Mouse (Mus musculus): ENCODE data around the gene Agpat2. TPM values are rescaled to one million over a fixed set of nuclear protein-coding genes. Genes with fewer than 3 reads are reported as not detected.

Gene Agpat2
- polyA plus RNA-seq, 1 experiment, result 31.3 TPM

DNA sequence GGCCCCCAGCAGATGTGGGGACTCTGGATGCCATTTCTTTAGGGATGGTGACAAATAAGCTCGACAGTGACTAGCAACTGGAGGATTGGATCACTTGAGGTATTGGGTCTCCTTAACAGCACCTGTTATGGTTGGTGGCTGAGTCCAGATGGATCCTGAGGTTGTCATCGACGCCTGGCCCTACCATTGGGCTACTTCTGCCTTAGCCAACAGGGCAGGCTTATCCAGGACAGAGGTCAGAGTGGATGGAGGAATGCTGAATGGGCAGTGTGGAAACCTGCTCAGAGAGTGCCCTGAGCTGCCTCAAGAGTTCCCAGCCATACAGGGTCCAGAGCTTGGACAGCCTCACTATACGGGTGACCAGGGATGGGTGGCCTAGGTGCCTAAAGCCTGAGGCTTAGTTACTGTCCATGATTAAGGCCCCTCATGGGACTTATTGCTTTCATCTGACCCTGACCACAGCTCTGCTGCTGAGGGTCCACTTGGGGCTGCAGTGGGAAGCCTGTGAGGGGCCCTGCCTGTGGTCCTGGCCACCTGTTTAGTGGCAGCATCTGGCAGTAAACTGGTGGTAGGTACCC lies 29.8 kb upstream of the Agpat2 start:
- peaks cover 20% of the 10 kb centered on the region for H3K79me2 ChIP-seq (ENCODE audit: control insufficient read depth, insufficient read depth)
- peaks cover 24% of the 10 kb centered on the region for H3K36me3 ChIP-seq (ENCODE audit: control insufficient read depth, insufficient read depth)
- no peaks in the 10 kb centered on the region for H3K27me3 ChIP-seq (ENCODE audit: control insufficient read depth, insufficient read depth, insufficient read length)
- H3K4me2 ChIP-seq (ENCODE audit: low read depth), result no peak overlapping the region
- no peak for TF ChIP-seq CEBPB (IDR thresholded peaks at IDR 0.05; ENCODE audit: insufficient read depth, poor library complexity, severe bottlenecking)
- peak; percentile 13 for TF ChIP-seq POLR2A (IDR thresholded peaks at IDR 0.05; ENCODE audit: insufficient read length, low read depth)
- peak; percentile 87 for TF ChIP-seq POLR2AphosphoS2 (IDR thresholded peaks at IDR 0.05; ENCODE audit: insufficient read length, low read depth)
- no peak overlapping the region for H3ac ChIP-seq (ENCODE audit: control insufficient read depth, insufficient read length)
- no peak overlapping the region for H3K4me3 ChIP-seq

DNA sequence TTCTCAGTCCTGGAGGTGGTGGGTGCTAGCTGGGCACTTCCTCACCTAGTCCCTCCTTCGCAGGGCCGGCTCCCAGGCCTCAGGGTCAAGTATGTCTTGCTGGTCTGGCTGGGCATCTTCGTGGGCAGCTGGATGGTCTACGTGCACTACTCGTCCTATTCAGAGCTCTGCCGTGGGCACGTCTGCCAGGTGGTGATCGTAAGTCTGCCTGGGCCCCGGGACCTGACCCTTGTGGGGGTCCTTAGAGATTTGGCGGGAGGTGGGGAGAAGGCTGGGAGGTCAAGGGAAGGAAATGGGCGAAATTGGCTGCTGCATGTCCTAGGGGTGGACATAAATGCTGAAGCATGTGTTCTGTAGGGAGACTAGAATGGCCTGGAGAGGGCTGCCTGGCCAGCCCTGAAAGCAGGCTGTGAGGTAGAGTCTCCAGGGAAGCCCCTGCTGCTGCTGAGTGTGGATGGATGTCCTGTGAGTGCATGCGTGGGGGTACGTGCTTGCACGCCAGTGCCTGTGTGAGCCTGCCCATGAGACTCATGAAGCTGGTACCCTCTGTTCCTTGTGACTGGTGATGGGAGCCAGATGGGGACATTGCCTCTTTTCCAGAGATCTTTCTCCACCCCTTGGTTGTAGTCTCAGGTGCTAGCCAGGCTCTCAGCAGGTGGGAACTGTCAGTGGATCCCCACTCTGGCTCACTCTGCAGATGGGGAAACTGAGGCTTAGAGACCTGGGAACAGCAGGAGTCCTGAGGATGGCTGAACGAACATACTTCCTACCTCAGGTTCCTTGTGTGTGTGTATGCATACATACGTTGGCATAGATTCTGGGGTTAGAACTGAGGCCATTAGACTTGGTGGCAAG lies 28.6 kb upstream of the Agpat2 start:
- Histone ChIP-seq H3K4me2 (ENCODE audit: low read depth) (no peak overlapping the region), H3K27me3 (ENCODE audit: control insufficient read depth, insufficient read depth, insufficient read length) (no peaks in the 10 kb centered on the region), H3K79me2 (ENCODE audit: control insufficient read depth, insufficient read depth) (peaks cover 7% of the 10 kb centered on the region), H3ac (ENCODE audit: control insufficient read depth, insufficient read length) (no peak overlapping the region), H3K4me3 (no peak overlapping the region), H3K36me3 (ENCODE audit: control insufficient read depth, insufficient read depth) (peaks cover 15% of the 10 kb centered on the region)
- TF ChIP-seq USF1 (IDR thresholded peaks at IDR 0.05; ENCODE audit: low read depth) (no peak), POLR2A (IDR thresholded peaks at IDR 0.05; ENCODE audit: insufficient read length, low read depth) (peak; percentile 22), REST (IDR thresholded peaks at IDR 0.05; ENCODE audit: insufficient read depth, insufficient read length) (no peak), TCF3 (IDR thresholded peaks at IDR 0.05; ENCODE audit: insufficient read length, low read depth) (no peak), POLR2AphosphoS2 (IDR thresholded peaks at IDR 0.05; ENCODE audit: insufficient read length, low read depth) (peak; percentile 92)

DNA sequence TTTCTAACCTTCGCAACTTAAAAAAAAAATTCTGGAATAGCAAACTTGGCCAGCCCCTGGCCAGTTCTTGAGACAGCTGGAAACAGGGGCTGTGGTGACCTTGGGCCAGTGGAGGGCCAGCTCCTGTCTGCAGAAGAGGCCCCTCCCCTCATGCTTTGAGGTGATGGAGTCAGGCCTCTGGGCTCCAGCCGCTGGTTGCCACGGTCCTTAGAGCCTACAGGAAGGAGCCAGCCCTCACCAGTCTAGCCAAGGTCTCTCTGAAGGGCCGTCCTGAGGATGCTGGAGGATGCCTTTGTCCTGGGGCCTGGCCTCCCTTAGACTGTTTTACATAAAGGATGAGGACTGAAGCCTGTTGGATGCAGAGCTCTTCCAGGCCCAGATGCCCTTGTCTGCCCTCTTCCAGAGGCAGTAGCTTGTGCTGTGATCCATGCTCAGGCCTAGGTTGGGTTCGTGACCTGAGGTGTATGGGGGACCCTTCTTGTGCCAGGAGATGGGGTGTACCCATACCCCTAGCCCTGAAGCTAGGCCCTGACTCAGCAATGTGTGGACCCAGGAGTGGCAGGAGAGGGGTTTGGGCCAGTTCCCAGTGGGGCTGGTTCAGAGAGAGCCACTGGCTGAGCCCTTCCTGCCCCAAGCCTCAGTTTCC lies 24.7 kb upstream of the Agpat2 start:
- Histone ChIP-seq H3K36me3 (ENCODE audit: control insufficient read depth, insufficient read depth) (no peaks in the 10 kb centered on the region), H3ac (ENCODE audit: control insufficient read depth, insufficient read length) (peak overlapping the region; percentile 55), H3K79me2 (ENCODE audit: control insufficient read depth, insufficient read depth) (no peaks in the 10 kb centered on the region), H3K4me2 (ENCODE audit: low read depth) (peak overlapping the region; percentile 75), H3K4me3 (no peak overlapping the region), H3K27me3 (ENCODE audit: control insufficient read depth, insufficient read depth, insufficient read length) (no peaks in the 10 kb centered on the region)
- no peak for TF ChIP-seq TCF12 (IDR thresholded peaks at IDR 0.05; ENCODE audit: insufficient read depth, poor library complexity, severe bottlenecking)
- TF ChIP-seq USF1 (IDR thresholded peaks at IDR 0.05; ENCODE audit: low read depth), result no peak
- TF ChIP-seq E2F4 (IDR thresholded peaks at IDR 0.05; ENCODE audit: insufficient read depth), result no peak
- TF ChIP-seq TCF3 (IDR thresholded peaks at IDR 0.05; ENCODE audit: insufficient read length, low read depth), result no peak
- TF ChIP-seq MYOG (IDR thresholded peaks at IDR 0.05; ENCODE audit: control insufficient read depth in 1 of 3, insufficient read depth in 1 of 3, insufficient read length in 2 of 3, low read depth in 2 of 3), result no peak
- TF ChIP-seq SRF (IDR thresholded peaks at IDR 0.05; ENCODE audit: control insufficient read depth, insufficient read length, low read depth), result no peak
- no peak for TF ChIP-seq REST (IDR thresholded peaks at IDR 0.05; ENCODE audit: insufficient read depth, insufficient read length)
- no peak for TF ChIP-seq CEBPB (IDR thresholded peaks at IDR 0.05; ENCODE audit: insufficient read depth, poor library complexity, severe bottlenecking)
- no peak for TF ChIP-seq MAX (IDR thresholded peaks at IDR 0.05; ENCODE audit: low read depth)
- TF ChIP-seq MYOD1 (IDR thresholded peaks at IDR 0.05; ENCODE audit: control insufficient read depth in 1 of 3, insufficient read length in 2 of 3, low read depth in 2 of 3), result no peak
- no peak for TF ChIP-seq POLR2A (IDR thresholded peaks at IDR 0.05; ENCODE audit: insufficient read length, low read depth)

DNA sequence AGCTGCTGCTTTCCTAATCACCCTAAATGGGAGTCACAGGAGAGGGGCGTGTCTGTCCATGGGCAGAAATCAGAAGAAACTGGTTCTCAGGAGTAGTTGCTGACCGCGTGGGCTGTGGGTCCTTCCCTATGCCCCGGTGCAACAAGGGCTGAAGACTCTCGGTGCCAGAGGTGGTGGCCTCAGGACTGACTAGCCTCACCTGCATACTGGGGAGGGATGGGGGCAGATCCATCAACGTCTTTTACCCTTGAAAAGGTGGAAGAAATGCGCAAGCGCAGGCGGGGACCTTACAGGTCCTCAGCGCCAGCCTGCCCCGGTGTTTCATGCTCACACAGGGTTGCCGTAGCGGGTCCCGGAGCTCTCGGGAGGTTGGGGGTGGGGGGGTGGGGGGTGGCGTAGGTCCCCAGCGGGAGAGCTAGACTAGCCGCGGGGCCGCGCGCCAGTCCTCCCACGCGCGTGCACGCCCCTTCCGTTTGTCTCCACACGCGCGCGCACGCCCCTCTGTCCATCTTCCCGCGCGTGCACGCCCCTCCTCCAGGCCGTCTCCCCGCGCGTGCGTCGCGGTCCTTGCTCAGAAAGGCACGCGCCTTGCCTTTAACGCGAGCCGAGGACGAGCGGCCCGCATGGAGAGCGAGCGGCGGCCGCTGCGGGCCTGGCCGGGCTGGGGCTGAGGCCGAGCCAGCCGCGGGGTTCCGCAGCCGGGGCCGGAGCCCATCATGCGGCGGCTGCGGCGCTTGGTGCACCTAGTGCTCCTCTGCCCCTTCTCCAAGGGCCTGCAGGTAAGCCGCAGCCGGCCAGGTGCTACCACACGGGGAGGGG lies 23.9 kb upstream of the Agpat2 start, which contains the start of gene Fam69b:
Gene Fam69b, plus strand, starts transcription at position 537 of the 819 bp plus-strand sequence.
- H3K4me2 ChIP-seq (ENCODE audit: low read depth), result peak within 1 kb of the TSS; percentile 75
- H3ac ChIP-seq (ENCODE audit: control insufficient read depth, insufficient read length), result peak within 1 kb of the TSS; percentile 55
- no peaks in the 10 kb centered on the region for H3K27me3 ChIP-seq (ENCODE audit: control insufficient read depth, insufficient read depth, insufficient read length)
- TF ChIP-seq MYOD1 (IDR thresholded peaks at IDR 0.05; ENCODE audit: control insufficient read depth in 1 of 3, insufficient read length in 2 of 3, low read depth in 2 of 3) (peak in 1 of 3 experiments; percentile 5), USF1 (IDR thresholded peaks at IDR 0.05; ENCODE audit: low read depth) (no peak), POLR2A (IDR thresholded peaks at IDR 0.05; ENCODE audit: insufficient read length, low read depth) (peak; percentile 23)
- H3K36me3 ChIP-seq (ENCODE audit: control insufficient read depth, insufficient read depth), result no peaks in the 10 kb centered on the region
- H3K4me3 ChIP-seq, result no peak within 1 kb of the TSS
- no peaks in the 10 kb centered on the region for H3K79me2 ChIP-seq (ENCODE audit: control insufficient read depth, insufficient read depth)

DNA sequence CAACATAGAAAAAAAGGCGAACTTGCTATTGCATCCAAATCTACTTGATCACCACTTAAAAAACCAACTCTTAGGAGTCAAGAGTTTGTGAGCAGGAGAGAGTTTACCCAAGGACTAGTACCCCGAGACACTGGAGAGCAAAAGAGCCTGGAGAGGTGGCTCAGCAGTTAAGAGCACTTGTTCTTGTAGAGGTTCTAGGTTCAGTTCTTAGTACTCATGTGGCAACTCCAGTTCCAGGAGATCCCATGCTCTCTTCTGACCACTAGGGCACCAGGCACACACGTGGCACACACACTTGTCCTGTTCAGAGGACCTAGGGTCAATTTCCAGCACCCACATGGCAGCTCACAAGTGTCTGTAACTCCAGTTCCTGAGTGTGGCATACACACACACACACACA lies 21.9 kb upstream of the Agpat2 start:
- Histone ChIP-seq H3K79me2 (ENCODE audit: control insufficient read depth, insufficient read depth) (no peaks in the 10 kb centered on the region), H3K36me3 (ENCODE audit: control insufficient read depth, insufficient read depth) (no peaks in the 10 kb centered on the region), H3K27me3 (ENCODE audit: control insufficient read depth, insufficient read depth, insufficient read length) (no peaks in the 10 kb centered on the region), H3ac (ENCODE audit: control insufficient read depth, insufficient read length) (no peak overlapping the region), H3K4me3 (no peak overlapping the region), H3K4me2 (ENCODE audit: low read depth) (no peak overlapping the region)
- no peak for TF ChIP-seq TCF12 (IDR thresholded peaks at IDR 0.05; ENCODE audit: insufficient read depth, poor library complexity, severe bottlenecking)
- no peak for TF ChIP-seq MAX (IDR thresholded peaks at IDR 0.05; ENCODE audit: low read depth)
- no peak for TF ChIP-seq MYOG (IDR thresholded peaks at IDR 0.05; ENCODE audit: control insufficient read depth in 1 of 3, insufficient read depth in 1 of 3, insufficient read length in 2 of 3, low read depth in 2 of 3)
- TF ChIP-seq POLR2AphosphoS2 (IDR thresholded peaks at IDR 0.05; ENCODE audit: insufficient read length, low read depth), result no peak
- no peak for TF ChIP-seq TCF3 (IDR thresholded peaks at IDR 0.05; ENCODE audit: insufficient read length, low read depth)
